Mouse (Mus musculus) thymus, postnatal 4 days (tissue): ENCODE results near the gene Pigv.
A peak's percentile ranks its signal among the peaks of the same experiment; 100 is the strongest.

Source experiments
- DNase-seq: peaks from one replicate; pipeline ENCODE4 v3.0.0; 2021

The Pigv gene

DNA sequence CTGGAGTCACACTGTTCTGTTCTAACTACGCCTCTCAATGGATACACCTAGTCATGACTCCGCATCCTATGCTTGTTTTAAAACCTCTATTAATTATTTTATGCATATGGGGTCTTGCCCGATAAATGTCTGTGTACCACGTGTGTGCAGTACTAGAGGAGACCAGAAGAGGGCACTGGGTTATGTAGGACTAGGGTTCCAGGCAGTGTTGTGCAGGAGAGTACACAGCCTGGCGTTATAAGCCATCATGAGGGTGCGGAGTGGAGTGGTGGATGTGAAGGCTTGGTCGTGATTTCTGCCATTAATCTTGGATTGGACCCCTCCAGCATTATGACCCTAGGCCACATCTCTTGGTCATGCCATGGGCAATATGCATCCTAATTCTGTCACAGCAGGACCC lies 60.0 kb downstream of the Pigv start:
- DNase-seq = no peak

DNA sequence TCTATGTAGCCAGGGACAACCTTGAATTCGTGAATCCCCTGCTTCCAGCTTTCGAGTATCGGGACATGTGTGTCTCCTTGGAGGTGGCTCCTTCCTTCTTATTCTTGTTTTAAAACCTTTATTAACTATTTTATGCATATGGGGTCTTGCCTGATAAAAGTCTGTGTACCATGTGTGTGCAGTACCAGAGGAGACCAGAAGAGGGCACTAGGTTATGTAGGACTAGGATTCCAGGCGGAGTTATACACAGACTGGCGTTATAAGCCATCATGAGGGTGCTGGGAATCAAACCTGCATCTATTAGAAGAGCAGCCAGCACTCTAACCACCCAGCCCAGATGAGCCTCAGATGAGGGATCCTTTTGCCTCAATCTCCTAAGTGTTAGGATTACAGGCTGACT lies 60.6 kb downstream of the Pigv start:
- DNase-seq = peak; percentile 47
